Mouse (Mus musculus) heart, adult 2 months (tissue): ENCODE results near the gene Gm20388. TPM values are rescaled to one million over a fixed set of nuclear protein-coding genes. Genes with fewer than 3 reads are reported as not detected.

Experiments used
- DNase-seq, 2 experiments: peaks; one replicate each; pipeline ENCODE4 v3.0.0; 2021
- H3K27ac ChIP-seq: fragments of 200-600 bp; 2 replicates; pipeline ENCODE4 v1.8.1; 2022
- H3K27me3 ChIP-seq: fragments of 200-500 bp; 2 replicates; pipeline ENCODE4 v1.6.1; 2012; ENCODE audit warnings: mild to moderate bottlenecking, low read length, inconsistent platforms, mixed read lengths; ENCODE audit not compliant: control insufficient read depth, insufficient read depth
- H3K36me3 ChIP-seq: fragments of 200-500 bp; 2 replicates; pipeline ENCODE4 v1.6.1; 2012; ENCODE audit warnings: low read length, inconsistent platforms; ENCODE audit not compliant: control insufficient read depth, insufficient read depth
- H3K4me1 ChIP-seq: fragments of 200-500 bp; 2 replicates; pipeline ENCODE4 v1.6.1; 2011; ENCODE audit warnings: low read length; ENCODE audit not compliant: control insufficient read depth, insufficient read depth
- H3K4me3 ChIP-seq: fragments of 200-600 bp; 2 replicates; pipeline ENCODE4 v1.8.1; 2022
- H3K79me2 ChIP-seq: fragments of 200-500 bp; replicated peaks from 2 replicates; pipeline ENCODE4 v1.6.1; 2012; ENCODE audit warnings: mild to moderate bottlenecking, inconsistent platforms, low read length, moderate library complexity, mixed read lengths; ENCODE audit not compliant: control insufficient read depth, insufficient read depth
- H3K9ac ChIP-seq: fragments of 200-500 bp; 2 replicates; pipeline ENCODE4 v1.6.1; 2012; ENCODE audit warnings: low read depth, mild to moderate bottlenecking, control low read depth, inconsistent platforms, low read length, mixed read lengths
- CTCF ChIP-seq: fragments of 200-600 bp; IDR thresholded peaks from 2 replicates; pipeline ENCODE4 v1.8.1; 2022; ENCODE audit warnings: antibody characterized with exemption, mild to moderate bottlenecking, moderate library complexity
- EP300 ChIP-seq: fragments of 200-500 bp; IDR thresholded peaks from 2 replicates; pipeline ENCODE4 v1.6.1; 2011; ENCODE audit warnings: low read depth, low read length, control low read depth; ENCODE audit not compliant: insufficient read depth
- POLR2A ChIP-seq: fragments of 200-500 bp; IDR thresholded peaks from 2 replicates; pipeline ENCODE4 v1.6.1; 2011; ENCODE audit warnings: mild to moderate bottlenecking, low read depth, low read length, control low read depth; ENCODE audit not compliant: insufficient read depth
- WGBS: fragments of 180-500 bp; shearing (Covaris S2); methylation state at CpG from one replicate; pipeline ENCODE4 v1.1.7; 2018; 5-methylcytosine and 5-hydroxymethylcytosine counted together
- intact Hi-C: fragments of 180-260 bp; cut with DNase I; formaldehyde crosslinking; loops from one replicate; pipeline ENCODE4 v1.15.1; 2025
- polyA plus RNA-seq: library from polyadenylated mRNA; depleted of rRNA; stranded (reverse); fragments of >200 nt; gene quantifications from 2 replicates; pipeline ENCODE4 v1.2.3, GENCODE M21; 2012
- total RNA-seq, 2 experiments: library from RNA; stranded (reverse); gene quantifications; 2 replicates each; pipeline ENCODE4 v1.2.3; 2021

Gene Gm20388
- total and polyA plus RNA-seq, 3 experiments: 1.8 to 32.3 TPM; not detected in 1

DNA sequence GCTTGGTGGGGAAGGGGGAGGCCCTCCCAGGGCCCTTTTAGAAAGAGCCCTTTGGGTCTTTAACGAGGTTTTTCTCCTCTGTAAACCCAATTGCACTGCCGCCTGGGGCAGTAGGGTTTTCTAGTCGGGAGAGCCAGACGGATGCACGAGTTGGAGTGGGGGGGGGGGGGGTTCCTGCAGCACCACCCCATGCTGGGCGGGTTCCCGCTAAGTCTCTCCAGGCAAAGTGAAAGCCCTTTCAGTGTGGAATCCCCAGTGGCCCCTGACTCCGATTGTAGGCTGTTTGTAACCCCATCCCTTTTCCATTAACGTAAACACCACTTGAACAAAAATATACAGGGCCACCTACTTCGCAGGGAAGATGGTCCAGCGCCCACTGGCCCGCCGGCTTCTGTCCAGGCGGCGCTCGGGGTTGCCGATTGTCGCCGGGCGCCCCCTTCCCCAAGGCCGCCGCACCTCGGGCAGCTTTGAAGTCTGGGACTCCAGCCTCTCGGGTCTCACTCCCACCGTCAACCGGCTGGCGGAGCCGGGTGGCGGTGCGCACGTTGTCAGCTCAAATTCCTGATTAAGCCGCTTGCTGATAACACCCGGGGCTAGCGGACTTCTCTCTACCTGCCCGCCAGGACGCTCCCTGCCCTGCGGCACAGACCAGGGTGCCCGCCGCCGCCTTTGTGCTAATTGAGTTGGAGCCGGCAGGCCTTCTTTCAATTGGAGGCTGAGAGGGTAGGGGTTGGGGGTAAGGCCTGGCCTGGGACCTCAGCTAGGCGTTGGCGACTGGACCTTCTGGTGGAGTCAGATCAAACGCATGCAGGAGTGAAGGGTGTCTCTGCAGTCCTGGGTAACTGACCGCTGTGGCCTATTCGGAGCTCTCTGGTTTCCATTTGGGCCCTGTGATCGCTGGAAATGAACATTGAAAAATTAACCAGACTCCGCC is 1162.8 kb downstream of the Gm20388 start:
- no peak for DNase-seq
- peak overlapping the region; percentile 19; the same call in 1 of the 2 replicates for H3K9ac ChIP-seq
- WGBS: 3% methylated on average over 48 of the region's 48 CpGs
- H3K4me3 ChIP-seq: peak overlapping the region; percentile 42
- no peaks in the 10 kb centered on the region for H3K36me3 ChIP-seq
- no peaks in the 10 kb centered on the region for H3K79me2 ChIP-seq
- H3K27ac ChIP-seq: no peak overlapping the region
- no peaks in the 10 kb centered on the region for H3K4me1 ChIP-seq
- H3K27me3 ChIP-seq: peaks cover 36% of the 10 kb centered on the region
- TF ChIP-seq POLR2A (no peak), CTCF (no peak), EP300 (no peak)
- intact Hi-C loops: no loop called here

DNA sequence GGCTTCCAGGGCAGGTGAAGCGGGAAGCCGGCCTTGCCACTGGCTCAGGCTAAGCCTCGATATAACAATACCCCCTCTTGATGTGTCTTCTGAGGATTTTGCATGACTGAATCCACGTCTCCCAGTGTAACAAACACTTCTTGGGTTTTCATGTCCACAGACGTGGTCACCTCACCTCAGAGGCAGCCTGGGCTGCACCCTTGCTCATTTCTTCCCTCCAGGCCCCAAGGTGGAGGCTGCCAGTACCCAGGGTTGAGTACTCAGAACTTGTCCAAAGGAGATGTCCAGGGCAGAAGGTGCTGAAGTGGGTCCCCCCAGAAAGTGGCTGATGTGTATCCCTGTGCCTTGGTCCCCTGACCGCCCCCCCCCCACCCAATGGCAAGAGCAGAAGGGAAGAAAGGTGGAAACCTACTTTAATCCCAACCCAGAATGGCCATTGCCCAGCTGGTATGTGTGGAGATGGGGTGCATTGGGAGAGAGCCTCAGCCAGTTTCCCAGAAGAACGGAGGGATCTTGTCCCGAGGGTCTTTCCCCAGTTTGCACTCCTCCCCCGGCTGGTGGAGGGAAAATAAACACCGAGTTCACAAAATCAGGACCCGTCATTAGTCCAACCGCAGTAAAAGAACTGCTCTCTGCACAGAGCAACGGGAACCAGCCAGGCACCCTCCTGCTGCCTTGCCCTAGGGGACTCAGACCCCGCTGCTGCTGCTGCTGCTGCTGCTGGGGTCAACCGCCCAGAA is 1163.6 kb downstream of the Gm20388 start:
- WGBS: 11% methylated on average over 15 of the region's 15 CpGs
- H3K79me2 ChIP-seq: no peaks in the 10 kb centered on the region
- H3K27me3 ChIP-seq: peaks cover 37% of the 10 kb centered on the region
- TF ChIP-seq EP300 (no peak), CTCF (no peak), POLR2A (no peak)
- H3K9ac ChIP-seq: no peak overlapping the region
- no peak overlapping the region for H3K4me3 ChIP-seq
- intact Hi-C loops: no loop called here
- H3K36me3 ChIP-seq: no peaks in the 10 kb centered on the region
- no peaks in the 10 kb centered on the region for H3K4me1 ChIP-seq
- H3K27ac ChIP-seq: no peak overlapping the region
- DNase-seq: no peak

DNA sequence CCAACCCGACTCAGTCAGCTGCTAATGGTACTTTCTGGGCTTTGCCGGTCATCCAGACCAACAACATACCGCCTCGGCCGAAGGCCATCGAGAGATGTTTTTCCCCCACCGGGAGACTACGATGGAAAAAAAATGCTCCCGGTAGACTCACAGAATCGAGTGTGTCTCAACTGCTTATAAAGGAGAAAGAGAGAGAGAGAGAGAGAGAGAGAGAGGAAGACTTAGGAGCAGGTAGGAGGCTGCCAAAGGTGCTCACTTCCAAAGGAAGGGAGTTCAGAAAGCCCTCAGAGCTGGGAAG is 1164.2 kb downstream of the Gm20388 start:
- TF ChIP-seq EP300 (no peak), POLR2A (no peak), CTCF (no peak)
- H3K9ac ChIP-seq: no peak overlapping the region
- H3K4me1 ChIP-seq: no peaks in the 10 kb centered on the region
- H3K79me2 ChIP-seq: no peaks in the 10 kb centered on the region
- H3K27ac ChIP-seq: no peak overlapping the region
- no peak for DNase-seq
- no peaks in the 10 kb centered on the region for H3K36me3 ChIP-seq
- intact Hi-C loops: no loop called here
- peaks cover 38% of the 10 kb centered on the region for H3K27me3 ChIP-seq
- 6% methylated on average over 10 of the region's 10 CpGs for WGBS
- H3K4me3 ChIP-seq: no peak overlapping the region

DNA sequence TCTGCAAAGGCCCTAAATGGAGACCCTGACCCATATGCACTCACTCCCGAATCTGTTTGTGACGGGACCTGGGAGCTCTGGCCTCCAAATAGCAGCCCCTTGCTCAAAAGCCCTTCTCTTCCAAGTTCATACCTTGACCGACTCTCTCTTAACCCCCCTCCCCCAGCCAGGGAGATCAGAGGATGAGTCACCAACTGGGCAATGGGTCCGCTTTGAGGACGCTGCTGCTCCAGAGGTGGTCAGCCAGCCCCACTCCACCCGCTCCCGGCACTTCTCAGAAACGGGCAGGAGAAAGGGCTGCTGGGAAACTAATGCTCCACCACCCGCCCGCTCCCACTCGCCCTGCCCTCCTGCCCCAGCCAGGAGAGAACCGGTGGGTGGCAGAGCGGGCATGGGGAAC is 1165.3 kb downstream of the Gm20388 start:
- intact Hi-C loops: no loop called here
- no peak for DNase-seq
- H3K27ac ChIP-seq: no peak overlapping the region
- no peak overlapping the region for H3K9ac ChIP-seq
- H3K4me3 ChIP-seq: no peak overlapping the region
- no peaks in the 10 kb centered on the region for H3K79me2 ChIP-seq
- WGBS: 9% methylated on average over 13 of the region's 13 CpGs
- H3K36me3 ChIP-seq: no peaks in the 10 kb centered on the region
- no peaks in the 10 kb centered on the region for H3K4me1 ChIP-seq
- peaks cover 47% of the 10 kb centered on the region for H3K27me3 ChIP-seq
- TF ChIP-seq CTCF: no peak

DNA sequence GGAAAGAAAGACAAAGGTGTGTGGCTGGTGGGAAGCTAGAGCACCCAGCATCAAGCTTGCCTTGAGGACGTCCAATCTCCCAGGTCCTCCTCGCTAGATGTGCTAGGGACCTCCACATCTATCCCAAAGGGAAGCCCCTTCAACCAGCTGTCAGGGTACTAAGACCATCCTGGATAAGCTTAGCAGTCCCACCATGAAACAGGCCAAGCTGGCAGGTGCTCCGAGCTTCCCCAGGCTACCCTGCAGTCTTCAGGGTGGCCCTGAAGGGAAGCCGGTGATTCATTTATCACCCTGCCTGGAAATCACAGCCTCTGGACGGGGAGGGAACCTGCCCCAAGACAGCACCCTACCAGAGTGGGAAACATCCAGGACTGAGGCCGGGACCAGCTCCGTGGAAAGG is 1165.9 kb downstream of the Gm20388 start:
- no peak for TF ChIP-seq POLR2A
- TF ChIP-seq EP300: no peak
- TF ChIP-seq CTCF: no peak
- Histone ChIP-seq H3K9ac (no peak overlapping the region), H3K79me2 (no peaks in the 10 kb centered on the region), H3K27ac (no peak overlapping the region), H3K36me3 (no peaks in the 10 kb centered on the region), H3K4me3 (no peak overlapping the region), H3K27me3 (peaks cover 46% of the 10 kb centered on the region), H3K4me1 (no peaks in the 10 kb centered on the region)
- intact Hi-C loops: no loop called here
- no peak for DNase-seq
- 13% methylated on average over 7 of the region's 7 CpGs for WGBS

DNA sequence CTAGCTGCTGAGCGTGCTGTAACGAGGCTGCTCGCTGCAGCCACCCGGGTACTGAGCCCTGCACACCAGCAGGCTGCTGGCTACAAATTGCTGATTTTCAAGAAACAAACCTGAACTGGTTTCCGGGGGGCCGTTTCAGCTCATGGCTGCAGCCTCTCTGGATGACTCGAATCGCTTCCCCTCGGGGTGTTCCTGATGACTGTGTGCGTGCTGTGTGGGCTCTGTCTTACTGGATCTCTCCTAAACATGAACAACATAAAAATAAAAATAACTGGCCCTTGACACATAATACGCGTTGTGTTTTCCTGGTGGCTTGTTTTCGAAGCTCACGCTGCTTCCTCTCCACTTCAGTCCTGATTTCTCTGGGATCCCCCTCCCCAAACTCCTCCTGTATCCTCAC is 1168.1 kb downstream of the Gm20388 start:
- no peaks in the 10 kb centered on the region for H3K4me1 ChIP-seq
- no peak for DNase-seq
- H3K27ac ChIP-seq: no peak overlapping the region
- peaks cover 47% of the 10 kb centered on the region for H3K27me3 ChIP-seq
- H3K36me3 ChIP-seq: no peaks in the 10 kb centered on the region
- no peak overlapping the region for H3K4me3 ChIP-seq
- no peak for TF ChIP-seq POLR2A
- no peak for TF ChIP-seq EP300
- TF ChIP-seq CTCF: no peak
- H3K9ac ChIP-seq: no peak overlapping the region
- WGBS: 10% methylated on average over 14 of the region's 14 CpGs
- intact Hi-C loops: no loop called here
- no peaks in the 10 kb centered on the region for H3K79me2 ChIP-seq
